Mouse (Mus musculus) stomach, adult 2 months (tissue): Measurements from ENCODE around the gene Tcaf2. TPM values are rescaled to one million over a fixed set of nuclear protein-coding genes. Genes with fewer than 3 reads are reported as not detected.

ENCODE experiments used
- polyA plus RNA-seq: library from polyadenylated mRNA; depleted of rRNA; stranded (reverse); fragments of >200 nt; gene quantifications from 2 replicates; pipeline ENCODE4 v1.2.3, GENCODE M21; 2012; rRNA removed

The Tcaf2 gene
- polyA plus RNA-seq = 2.4 and 3.3 TPM in 2 replicates

GRCm38 (mm10) chr6:42644912-42645549 is at the start of gene Tcaf2:
Gene Tcaf2 (minus strand): TSS chr6:42645254.

DNA sequence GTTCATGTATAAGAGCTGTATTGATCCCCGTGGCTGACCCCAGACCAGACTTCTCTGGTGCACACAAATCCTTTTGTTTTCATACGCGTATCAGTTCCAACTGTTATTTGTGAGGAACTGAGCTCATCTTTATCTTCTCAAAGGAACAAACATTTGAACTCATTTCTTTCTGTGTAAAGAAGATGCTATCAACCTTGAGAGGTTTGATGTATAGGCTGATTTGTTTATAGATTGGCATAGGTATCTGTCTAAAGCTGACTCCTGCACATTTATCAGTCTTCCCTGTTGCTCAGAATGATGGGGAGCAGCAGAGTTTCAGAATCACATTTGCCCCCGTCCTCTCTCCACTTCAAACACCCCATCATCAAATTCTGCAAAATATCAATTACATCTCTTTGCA is 47.5 kb downstream of the Tcaf2 start, which contains the start of gene Tcaf3:
TSS of gene Tcaf3 (minus strand) at position 101 of the 400 bp plus-strand sequence.

Other genes with a start within 250 kb of the Tcaf2 start
- gene Tas2r143, start 245.0 kb downstream of the Tcaf2 start, polyA plus RNA-seq = 0.12 TPM in 1 of 2 replicates, not detected in the other
- gene Tas2r135, start 239.8 kb downstream of the Tcaf2 start, polyA plus RNA-seq = not detected in 2 replicates
- 0.06 and 0.11 TPM in 2 replicates for gene Tas2r126, start 210.7 kb downstream of the Tcaf2 start, polyA plus RNA-seq
- gene Olfr458, start 180.1 kb downstream of the Tcaf2 start, polyA plus RNA-seq = not detected in 2 replicates
- not detected in 2 replicates for gene Olfr457, start 168.9 kb downstream of the Tcaf2 start, polyA plus RNA-seq
- gene Olfr456, start 158.0 kb downstream of the Tcaf2 start, polyA plus RNA-seq = not detected in 2 replicates
- not detected in 2 replicates for gene Olfr455, start 97.7 kb downstream of the Tcaf2 start, polyA plus RNA-seq
- not detected in 2 replicates for gene Tcaf3, start 47.6 kb downstream of the Tcaf2 start, polyA plus RNA-seq
- 3.0 and 3.2 TPM in 2 replicates for gene Tcaf1, start 64.8 kb upstream of the Tcaf2 start, polyA plus RNA-seq
- not detected in 2 replicates for gene Olfr453, start 94.1 kb upstream of the Tcaf2 start, polyA plus RNA-seq
- not detected in 2 replicates for gene Olfr38, start 111.2 kb upstream of the Tcaf2 start, polyA plus RNA-seq
- not detected in 2 replicates for gene Olfr452, start 139.8 kb upstream of the Tcaf2 start, polyA plus RNA-seq
- not detected in 2 replicates for gene Olfr450, start 166.7 kb upstream of the Tcaf2 start, polyA plus RNA-seq
- not detected in 2 replicates for gene Olfr449, start 189.1 kb upstream of the Tcaf2 start, polyA plus RNA-seq
- not detected in 2 replicates for gene Olfr448, start 245.2 kb upstream of the Tcaf2 start, polyA plus RNA-seq